Mouse (Mus musculus) adrenal gland, postnatal 10 days (tissue): Measurements from ENCODE around the gene A230050P20Rik. TPM values are rescaled to one million over a fixed set of nuclear protein-coding genes. Genes with fewer than 3 reads are reported as not detected.
A peak's percentile ranks its signal among the peaks of the same experiment; 100 is the strongest.

Experiments
- DNase-seq: peaks from one replicate; pipeline ENCODE4 v3.0.0; 2021; ENCODE audit warnings: mixed read lengths
- total RNA-seq, 2 experiments: library from RNA; stranded (reverse); gene quantifications; 2 replicates each; pipeline ENCODE4 v1.2.3; 2021

A230050P20Rik gene
- total RNA-seq, 2 experiments from 2014 or later, result 17.1 to 28.0 TPM

DNA sequence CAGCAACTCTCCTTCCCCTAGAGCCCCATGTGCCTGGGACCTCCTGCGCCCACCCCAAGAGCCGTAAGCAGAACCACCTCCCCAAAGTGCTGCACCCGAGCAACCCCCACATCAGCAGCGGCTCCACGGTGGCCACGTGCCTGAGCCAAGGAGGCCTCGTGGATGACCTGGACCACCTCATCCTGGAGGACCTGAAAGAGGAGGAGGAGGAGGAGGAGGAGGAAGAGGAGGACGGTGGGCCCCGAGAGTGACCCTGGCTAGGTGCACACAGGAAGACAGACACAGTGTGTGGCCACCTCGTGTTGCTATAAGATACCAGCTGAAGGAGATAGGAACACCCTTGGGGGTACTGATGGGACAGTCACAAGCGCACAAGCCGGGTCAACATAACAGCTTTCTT lies 5.1 kb downstream of the A230050P20Rik start:
- no peak for DNase-seq

DNA sequence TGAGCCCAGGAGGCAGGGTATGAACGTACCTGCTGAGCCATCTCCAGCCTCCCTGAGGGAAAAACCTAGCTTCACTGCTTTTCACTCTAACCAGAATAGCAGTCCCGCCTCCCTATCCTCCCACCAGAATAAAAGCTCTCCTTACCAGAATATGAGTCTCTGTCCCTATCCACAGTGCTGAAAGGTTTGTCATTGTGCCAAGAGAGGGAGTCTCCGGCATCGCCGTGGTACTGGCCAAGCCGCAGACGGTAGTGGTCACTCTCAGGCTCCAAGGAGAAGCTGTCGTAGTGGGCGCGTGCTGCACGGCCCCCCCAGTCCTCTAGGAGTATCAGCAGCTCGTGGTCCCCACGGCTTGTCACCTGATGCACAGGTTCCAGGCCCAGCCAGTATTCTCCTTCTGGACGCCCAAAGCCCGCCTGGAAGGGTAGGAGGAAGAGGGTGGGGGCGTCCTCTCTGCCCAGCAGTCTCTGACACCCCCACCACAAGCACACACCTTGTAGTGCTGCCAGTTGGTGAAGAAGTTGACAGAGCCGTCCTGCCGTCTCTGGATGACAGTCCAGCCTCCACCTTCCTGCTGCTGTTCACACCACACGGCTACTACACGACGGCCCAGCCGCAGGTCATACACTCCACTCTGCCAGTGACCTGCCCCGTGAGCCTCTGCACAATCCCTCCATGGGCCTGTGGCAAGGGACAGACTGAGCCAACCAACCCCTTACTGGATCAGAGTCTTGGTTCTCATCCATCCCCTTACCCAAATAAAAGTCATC lies 6.8 kb downstream of the A230050P20Rik start:
- DNase-seq, result no peak

DNA sequence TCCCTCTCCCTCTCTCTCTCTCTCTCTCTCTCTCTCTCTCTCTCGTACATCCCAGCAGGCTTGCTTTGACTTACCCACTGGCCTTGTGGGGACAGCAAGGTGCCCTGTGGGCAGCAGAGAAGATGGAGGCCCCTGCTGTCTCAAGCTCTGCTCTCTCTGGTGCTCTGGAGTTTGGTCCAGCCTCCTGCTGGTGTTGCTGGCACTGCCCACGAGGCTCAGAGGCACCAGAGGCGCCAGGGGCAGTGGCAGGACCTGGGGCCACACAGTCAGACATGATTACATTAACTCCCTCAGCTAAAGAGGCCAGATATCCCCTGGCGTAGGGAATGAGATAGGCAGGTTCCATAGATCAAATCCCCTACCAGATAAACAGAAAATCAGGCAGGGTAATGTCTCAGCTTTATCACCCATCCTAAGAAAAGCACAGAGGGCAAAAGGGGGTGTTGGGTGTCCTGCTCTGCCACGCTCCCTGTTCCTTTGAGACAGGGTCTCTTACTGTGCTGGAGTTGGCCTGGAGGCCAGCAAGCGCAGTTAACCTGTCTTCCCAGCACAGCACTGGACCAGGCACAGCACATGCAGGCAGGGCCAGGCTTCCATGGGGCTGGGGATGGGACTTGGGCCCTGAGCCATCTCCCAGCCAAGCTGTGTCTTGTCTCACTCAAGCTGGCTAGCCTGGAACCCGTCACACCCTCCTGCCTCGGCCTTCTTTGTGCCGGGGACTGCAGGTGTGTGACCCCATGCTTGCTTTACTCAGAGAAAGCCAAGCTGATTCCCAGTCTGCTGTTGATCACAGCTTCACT lies 8.1 kb downstream of the A230050P20Rik start:
- DNase-seq, result no peak

DNA sequence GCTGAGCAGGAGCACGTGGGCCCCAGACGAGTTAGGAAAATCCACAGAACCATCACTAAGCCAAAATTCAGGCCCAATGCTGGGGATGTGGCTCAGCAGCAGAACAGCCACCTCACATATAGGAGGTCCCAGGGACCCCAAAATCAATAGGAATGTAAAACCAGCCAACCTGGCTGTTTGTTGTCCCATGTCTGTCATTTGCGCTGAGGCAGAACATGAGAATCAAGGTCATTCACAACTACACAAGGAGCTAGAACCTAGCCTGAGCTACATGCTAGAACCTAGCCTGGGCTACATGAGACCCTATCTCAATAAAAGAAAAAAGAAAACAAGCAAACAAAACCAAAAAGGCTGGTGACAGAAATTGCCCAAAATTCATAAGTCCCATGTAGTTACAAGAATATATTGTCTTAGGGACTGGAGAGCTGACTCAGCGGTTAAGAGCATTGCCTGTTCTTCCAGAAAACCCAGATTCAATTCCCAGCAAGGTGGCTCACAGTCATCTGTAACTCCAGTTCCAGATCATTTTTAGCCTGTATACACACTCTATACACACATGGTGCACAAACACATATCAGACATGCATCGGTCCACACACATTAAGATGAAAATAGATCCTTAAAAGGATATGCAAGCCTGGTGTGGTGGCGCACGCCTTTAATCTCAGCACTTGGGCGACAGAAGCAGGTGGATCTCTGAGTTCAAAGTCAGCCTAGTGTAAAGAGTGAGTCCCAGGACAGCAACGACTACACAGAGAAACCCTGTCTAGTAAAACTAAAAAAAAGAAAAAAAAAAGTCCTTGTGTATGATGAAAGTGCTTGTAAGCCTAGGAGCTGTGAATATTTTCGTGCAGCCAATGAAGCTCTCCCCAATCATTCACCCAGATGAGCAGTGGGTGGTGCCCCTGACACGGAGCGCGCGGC lies 8.9 kb downstream of the A230050P20Rik start:
- DNase-seq, result no peak

DNA sequence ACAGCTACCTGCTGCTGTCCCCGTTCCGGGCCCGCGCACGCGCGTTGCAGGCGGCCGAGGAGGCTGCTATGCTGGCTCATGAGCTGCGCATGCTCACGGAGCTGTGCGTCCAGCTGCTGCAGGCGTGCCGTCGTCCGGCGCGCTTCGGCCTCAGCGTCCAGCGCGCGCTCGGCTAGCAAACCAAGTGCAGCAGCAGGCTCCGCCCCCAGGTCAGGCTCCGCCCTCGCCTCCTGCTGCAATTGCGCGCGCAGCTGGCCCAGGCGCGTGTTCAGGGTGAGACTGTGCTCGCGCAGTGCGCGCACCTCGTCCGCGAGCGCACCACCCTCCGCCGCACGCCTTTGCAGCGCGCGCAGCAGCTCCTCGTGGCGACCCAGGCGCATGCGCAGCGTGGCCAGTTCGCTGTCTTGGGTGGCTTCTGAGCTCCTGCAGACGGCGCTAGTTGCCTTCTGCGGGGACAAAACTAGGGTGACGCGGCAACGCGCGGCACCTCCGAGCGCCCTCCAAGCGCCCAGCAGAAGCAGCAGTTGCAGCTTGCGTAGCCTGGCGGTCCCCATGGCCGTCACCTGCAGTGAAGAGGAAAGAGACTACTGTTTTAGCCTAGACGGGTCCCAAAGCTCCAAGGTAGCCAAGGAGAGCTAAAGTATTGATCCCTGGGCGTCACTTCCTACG lies 9.7 kb downstream of the A230050P20Rik start:
- peak; percentile 100 for DNase-seq

DNA sequence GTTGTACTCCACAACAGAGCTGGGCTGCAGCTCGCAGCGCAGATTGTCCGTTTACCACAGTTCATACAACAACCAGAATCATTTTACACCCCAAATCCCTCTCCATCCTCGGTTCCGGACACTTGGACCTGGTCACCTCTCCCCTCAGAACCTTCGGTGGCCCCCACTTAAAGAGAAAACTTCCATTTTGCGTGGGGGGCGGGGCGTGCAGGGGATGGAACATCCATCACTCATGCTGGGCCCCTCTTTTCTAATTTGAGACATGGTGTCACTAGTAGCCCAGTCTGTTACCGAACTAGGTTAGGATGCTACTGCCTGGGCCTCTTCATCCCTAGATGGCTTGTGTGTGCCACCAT lies 10.2 kb downstream of the A230050P20Rik start:
- peak; percentile 48 for DNase-seq

DNA sequence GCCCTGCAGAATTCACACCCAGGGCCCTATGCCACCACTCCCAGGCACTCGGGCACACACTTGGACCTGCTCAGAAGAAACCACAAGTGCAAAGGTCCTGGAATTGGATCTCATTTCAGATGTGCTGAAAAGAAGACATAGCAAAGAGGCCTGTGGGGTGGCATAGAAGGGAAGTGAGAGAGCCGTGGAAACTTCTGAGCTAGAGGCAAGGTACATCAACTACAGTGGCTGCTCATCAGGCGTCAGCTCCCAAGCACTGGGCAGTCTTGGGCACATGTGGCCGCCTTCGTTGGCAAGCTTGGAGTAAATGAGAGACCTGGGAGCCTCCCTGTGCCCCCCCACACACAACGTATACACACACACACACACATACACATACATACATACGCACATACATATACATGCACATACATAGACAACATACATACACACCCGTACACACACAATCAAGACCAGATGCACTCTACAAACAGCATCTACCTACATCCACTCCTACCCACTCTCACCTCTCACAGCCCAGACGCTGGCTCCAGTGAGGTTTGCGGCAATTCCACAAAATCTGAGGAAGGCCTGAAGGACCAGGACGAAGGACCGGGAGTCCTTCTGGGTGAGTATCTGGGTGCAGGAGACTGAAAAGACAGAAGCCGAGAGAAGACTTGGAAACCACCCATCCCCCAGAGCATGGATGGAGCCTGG lies 10.8 kb downstream of the A230050P20Rik start, which contains the start of gene Angptl6:
Gene Angptl6, minus strand, starts transcription at position 631 of the 696 bp plus-strand sequence.
- DNase-seq, result no peak

DNA sequence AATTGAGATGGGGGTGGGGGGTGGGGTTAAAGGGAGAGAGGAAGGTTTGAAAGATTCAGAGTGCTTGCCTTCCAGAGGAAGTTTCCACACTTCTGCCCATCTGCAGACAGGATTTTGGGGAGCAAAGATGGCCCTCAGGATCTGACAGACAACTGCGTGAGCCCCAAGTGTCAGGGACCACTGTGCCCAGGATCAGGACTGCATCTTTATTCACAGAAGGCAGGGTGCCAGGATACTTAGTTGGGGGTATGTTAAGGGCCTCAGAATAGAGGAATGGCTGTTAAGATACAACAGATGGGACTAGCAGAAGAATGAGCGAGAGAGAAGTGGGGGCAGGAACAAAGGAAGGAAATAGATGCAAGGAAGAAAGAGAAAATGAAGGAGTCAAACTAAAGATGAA lies 18.1 kb downstream of the A230050P20Rik start:
- no peak for DNase-seq

DNA sequence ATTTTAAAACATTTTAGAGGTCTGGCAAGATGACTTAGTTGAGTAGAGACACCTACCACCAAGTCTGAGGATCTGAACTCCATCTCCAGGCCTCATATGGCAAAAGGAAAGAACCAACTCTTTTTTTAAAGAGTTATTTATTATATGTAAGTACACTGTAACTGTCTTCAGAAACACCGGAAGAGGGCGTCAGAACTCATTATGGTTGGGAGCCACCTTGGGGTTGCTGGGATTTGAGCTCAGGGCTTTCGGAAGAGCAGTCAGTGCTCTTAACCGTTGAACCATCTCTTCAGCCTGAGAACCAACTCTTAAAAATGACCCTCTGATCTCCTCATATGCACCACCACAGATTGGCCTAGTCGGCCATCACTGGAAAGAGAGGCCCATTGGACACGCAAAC lies 18.7 kb downstream of the A230050P20Rik start:
- no peak for DNase-seq

DNA sequence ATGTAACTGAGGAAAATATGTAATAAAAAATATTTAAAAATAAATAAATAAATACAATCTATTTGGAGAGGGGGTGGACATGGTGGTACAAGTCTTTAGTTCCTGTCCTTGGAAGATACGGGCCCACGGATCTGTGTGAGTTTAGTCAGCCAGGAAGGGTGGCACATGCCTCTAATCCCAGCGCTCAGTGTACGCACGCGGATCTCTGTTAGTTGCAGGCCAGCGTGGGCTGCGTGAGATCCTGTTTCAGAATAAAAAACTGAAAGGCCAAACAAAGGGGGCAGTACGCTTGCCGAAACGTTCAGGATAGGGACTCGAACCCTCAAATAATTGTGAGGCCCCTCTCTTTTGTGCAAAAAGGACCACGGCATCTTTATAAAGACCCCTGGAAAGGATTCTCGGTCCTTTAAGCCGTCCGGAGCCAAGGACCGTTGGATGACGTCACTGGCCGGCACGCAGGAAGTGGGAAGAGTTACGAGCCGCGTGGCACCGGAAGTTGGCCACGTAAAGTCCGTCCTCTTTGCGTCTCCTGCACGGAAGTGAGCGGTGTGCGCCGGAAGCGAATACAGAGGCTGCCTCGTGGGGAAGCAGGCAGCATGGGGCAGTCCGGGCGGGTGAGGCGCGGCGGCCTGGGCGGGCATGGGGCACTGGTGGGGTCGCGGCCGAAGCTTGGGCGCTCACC lies 19.4 kb downstream of the A230050P20Rik start, which contains the start of gene Ppan:
Gene Ppan, plus strand, starts transcription at position 472 of the 682 bp plus-strand sequence.
- DNase-seq, result peak; percentile 95

DNA sequence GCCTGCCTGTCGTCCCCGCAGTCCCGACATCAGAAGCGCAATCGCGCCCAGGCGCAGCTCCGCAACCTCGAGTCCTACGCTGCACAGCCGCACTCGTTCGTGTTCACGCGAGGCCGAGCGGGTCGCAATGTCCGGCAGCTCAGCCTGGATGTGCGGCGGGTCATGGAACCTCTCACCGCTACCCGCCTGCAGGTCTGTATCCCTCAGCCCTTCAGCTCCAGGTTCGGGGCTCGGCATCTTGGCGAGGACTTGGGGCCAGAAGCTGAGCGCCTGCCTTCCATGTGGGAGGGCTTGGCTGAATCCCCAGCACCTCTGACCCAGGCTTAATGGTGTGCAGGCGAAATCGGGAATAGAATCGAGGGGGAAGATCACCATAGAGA lies 19.9 kb downstream of the A230050P20Rik start:
- no peak for DNase-seq

DNA sequence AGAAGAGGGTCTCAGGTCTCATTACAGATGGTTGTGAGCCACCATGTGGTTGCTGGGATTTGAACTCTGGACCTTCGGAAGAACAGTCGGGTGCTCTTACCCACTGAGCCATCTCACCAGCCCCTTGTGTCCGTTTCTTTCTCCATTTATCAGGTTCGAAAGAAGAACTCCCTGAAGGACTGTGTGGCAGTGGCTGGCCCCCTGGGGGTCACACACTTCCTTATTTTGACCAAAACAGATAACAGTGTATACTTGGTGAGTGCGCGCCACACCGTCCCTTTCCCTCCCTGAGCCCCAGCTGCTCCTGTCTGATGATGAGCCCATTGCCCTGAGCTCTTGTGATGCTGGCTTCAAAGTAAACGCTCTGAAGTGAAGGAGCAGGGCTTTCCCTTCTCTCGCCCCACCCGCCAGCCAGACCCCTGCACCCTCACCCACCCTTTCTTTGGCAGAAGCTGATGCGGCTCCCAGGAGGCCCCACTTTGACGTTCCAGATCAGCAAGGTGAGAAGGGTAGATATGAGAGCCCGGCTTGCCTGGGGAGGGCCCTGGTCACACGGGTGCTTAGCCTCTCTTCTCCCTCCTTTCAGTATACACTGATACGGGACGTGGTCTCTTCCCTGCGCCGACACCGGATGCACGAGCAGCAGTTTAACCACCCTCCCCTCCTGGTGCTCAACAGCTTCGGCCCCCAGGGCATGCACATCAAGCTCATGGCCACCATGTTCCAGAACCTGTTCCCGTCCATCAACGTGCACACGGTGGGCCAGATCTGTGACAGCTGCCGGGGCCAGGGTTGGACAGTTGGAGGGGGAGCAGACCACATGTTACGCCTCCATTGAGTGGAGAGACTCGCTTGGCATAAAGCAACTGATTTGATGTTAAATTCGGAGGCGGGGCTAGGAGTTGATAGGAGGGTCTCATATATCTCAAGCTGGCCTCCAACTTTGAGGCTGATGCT lies 21.0 kb downstream of the A230050P20Rik start:
- no peak for DNase-seq

DNA sequence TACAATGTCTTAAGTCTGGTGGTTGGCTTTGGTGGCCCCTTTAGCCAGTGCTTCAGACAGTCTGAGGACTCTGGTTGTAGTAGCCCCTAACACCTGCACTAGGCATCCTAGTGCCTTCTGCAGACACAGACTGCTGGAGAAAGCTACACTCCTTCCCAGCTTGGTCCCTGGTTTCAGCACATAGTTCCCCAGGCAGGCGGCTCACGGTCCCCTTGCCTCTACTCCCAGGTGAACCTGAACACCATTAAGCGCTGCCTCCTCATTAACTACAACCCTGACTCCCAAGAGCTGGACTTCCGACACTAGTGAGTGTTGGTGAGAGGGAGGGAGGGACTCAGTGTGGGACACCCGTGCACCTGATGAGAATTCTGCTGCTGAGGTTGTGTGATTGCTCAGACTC lies 22.0 kb downstream of the A230050P20Rik start:
- DNase-seq, result no peak

DNA sequence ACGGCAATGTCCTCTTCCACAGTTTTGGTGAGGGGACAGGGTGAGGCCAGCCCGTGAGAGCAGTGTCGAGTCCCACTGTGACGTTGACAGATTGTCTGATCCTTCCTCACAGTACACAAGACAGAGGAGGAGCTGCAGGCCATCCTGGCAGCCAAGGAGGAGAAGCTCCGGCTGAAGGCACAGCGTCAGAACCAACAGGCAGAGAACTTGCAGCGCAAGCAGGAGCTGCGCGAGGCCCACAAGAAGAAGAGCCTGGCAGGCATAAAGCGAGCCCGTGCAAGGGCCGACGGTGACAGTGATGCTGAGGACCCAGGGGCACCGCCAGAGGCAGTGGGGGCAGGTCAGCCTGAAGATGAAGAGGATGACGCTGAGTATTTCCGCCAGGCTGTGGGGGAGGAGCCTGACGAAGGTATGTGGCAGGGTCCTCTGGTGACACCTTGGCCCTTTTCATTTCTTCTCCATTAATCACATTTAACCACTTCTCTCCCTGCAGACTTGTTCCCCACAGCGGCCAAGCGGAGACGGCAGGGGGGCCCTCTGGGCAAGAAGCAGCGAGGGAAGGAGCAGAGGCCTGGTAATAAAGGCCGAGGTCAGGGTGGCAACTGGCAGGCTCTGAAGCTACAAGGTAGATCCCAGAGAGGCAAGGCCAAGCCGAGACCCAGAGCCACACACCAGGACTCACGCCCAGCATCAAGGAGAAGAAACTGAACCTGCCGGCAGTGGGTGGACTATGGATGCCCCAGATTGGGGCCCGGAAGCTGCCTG lies 23.1 kb downstream of the A230050P20Rik start:
- no peak for DNase-seq

DNA sequence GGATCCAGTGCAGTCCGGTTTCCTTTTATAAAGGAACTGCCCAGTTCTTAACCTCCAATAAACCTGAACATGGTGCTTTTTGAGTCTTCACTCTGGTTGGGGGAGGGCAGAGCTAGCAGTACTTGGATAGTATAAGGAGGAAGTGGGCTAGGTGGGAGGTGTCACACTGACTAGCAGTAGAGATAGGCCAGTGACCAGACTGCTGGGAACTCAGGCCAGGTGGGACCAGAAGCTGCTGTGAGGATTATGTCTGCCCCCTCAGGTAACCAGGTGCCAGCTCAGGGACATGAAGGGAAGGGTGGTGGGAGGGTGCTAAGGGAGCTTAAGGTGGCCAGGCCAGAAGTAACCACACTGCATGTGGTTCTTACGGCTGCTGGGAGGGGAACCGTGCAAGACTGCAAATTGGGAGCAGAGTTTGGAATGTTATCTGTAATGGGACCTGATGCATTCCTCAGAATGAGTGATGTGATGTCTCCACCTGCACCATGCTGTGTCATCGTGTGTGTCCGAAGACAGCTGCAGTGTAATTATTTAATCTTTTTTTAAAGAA lies 23.7 kb downstream of the A230050P20Rik start:
- no peak for DNase-seq

DNA sequence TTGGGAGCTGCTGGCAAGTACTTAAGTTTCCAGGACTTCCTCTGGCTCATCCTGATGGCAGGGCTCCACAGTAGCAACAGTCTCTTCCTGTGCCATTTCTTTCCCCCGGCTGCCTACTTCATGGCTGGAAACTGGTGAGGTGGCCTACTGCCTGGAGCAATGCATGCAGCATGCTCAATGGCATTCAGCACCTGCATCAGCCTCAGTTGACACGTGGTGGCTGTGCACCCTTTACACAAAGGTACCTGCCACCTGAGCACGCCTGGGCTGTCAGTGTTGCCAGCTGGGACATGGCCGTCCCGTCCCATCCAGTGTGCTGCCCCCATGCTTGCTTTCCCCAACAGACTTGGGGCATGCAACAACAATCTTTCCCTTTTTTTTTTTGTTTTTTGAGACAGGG lies 24.6 kb downstream of the A230050P20Rik start:
- no peak for DNase-seq

DNA sequence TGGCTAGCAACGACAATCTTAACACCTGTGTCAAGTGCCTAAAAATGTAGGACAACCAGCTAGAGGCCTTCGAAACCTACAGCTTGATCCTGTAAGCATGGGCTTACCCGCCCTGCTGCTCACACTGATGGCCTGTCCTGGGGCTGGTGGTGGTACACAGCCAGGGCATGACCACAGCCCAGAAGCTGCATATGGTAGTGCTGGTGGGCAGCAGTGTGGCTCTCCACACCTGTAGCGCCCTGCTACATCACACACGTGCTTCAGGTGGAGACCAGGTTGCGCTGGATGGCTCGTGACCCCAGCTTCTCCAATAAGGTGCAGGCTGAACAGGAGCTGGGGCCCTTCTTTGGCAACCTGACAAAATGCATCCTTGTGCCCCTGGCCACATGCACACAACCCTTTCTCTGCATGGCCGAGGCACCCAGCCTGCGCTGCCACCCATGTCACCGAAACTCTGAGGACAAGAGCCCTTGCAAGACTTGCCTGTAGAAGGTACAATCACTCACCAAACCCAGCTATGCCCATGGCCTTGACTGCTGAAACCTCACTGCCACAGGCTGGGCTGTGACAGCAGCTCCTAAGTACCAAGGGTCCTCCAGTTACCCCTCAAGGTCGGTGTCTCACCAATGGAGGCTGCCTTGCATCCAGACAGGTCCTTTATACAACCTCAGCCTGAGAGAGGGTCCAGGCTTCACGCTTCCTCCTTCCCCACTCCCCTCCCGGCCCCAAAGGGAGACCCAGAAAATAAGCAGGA lies 25.3 kb downstream of the A230050P20Rik start:
- DNase-seq, result no peak
